Mouse (Mus musculus) cortical plate, adult 2 months (tissue): ENCODE measurements around the gene Acss2. TPM values are rescaled to one million over a fixed set of nuclear protein-coding genes. Genes with fewer than 3 reads are reported as not detected.

Experiments used
- H3K27ac ChIP-seq: fragments of 200-500 bp; 2 replicates; pipeline ENCODE4 v1.5.1; 2012; ENCODE audit warnings: low read length, control low read depth, inconsistent platforms; ENCODE audit not compliant: insufficient read depth
- H3K4me1 ChIP-seq: fragments of 200-500 bp; 2 replicates; pipeline ENCODE4 v1.6.1; 2011; ENCODE audit warnings: low read length; ENCODE audit not compliant: control insufficient read depth, insufficient read depth
- H3K4me3 ChIP-seq: fragments of 200-500 bp; 2 replicates; pipeline ENCODE4 v1.5.1; 2011; ENCODE audit warnings: mild to moderate bottlenecking, low read length, control low read depth; ENCODE audit not compliant: insufficient read depth
- CTCF ChIP-seq: fragments of 200-500 bp; IDR thresholded peaks from 2 replicates; pipeline ENCODE4 v1.5.1; 2011; ENCODE audit warnings: mild to moderate bottlenecking, control low read depth, low read length; ENCODE audit not compliant: insufficient read depth; ENCODE audit errors: extremely low read depth
- POLR2A ChIP-seq: fragments of 200-500 bp; IDR thresholded peaks from 2 replicates; pipeline ENCODE4 v1.6.1; 2011; ENCODE audit warnings: mild to moderate bottlenecking, low read length, control low read depth; ENCODE audit not compliant: insufficient read depth; ENCODE audit errors: extremely low read depth
- polyA plus RNA-seq: library from polyadenylated mRNA; depleted of rRNA; stranded (reverse); fragments of >200 nt; gene quantifications from 2 replicates; pipeline ENCODE4 v1.2.3, GENCODE M21; 2012

Acss2 gene
- polyA plus RNA-seq, 1 experiment = 77.3 TPM

- no peak overlapping the region for H3K4me3 ChIP-seq
- H3K27ac ChIP-seq = no peak overlapping the region
- peaks cover 10% of the 10 kb centered on the region for H3K4me1 ChIP-seq
- TF ChIP-seq CTCF (no peak), POLR2A (no peak)
Observed at GRCm38 (mm10) chr2:155507721-155508470, 9.9 kb upstream of the Acss2 start.

GRCm38 (mm10) chr2:155512479-155512878, 5.3 kb upstream of the Acss2 start:
- H3K4me3 ChIP-seq = 0 out of 2 replicates have a peak overlapping the region, but pooled peaks have one; percentile 3
- peaks cover 7% of the 10 kb centered on the region for H3K4me1 ChIP-seq
- TF ChIP-seq CTCF = peak; percentile 65
- no peak for TF ChIP-seq POLR2A
- H3K27ac ChIP-seq = no peak overlapping the region

GRCm38 (mm10) chr2:155513543-155513942, 4.2 kb upstream of the Acss2 start:
- peak overlapping the region; percentile 55 for H3K4me3 ChIP-seq
- peaks cover 2% of the 10 kb centered on the region; the same call in 1 of the 2 replicates for H3K4me1 ChIP-seq
- H3K27ac ChIP-seq = peak overlapping the region; percentile 76; the same call in 1 of the 2 replicates
- TF ChIP-seq POLR2A (peak; percentile 88), CTCF (no peak)

GRCm38 (mm10) chr2:155514666-155515065, 3.1 kb upstream of the Acss2 start:
- TF ChIP-seq CTCF (no peak), POLR2A (peak; percentile 67; the same call in 1 of the 2 replicates)
- peak overlapping the region; percentile 76 for H3K27ac ChIP-seq
- peaks cover 5% of the 10 kb centered on the region; the same call in 1 of the 2 replicates for H3K4me1 ChIP-seq
- peak overlapping the region; percentile 55 for H3K4me3 ChIP-seq

GRCm38 (mm10) chr2:155515941-155516340, 1.8 kb upstream of the Acss2 start:
- TF ChIP-seq POLR2A (no peak), CTCF (peak; percentile 98)
- Histone ChIP-seq H3K27ac (no peak overlapping the region), H3K4me1 (peaks cover 5% of the 10 kb centered on the region; the same call in 1 of the 2 replicates), H3K4me3 (no peak overlapping the region)

GRCm38 (mm10) chr2:155518531-155519270, 953 bp downstream of the Acss2 start:
- TF ChIP-seq CTCF = no peak
- no peak for TF ChIP-seq POLR2A
- no peak overlapping the region for H3K27ac ChIP-seq
- H3K4me3 ChIP-seq = peak overlapping the region; percentile 62
- peaks cover 2% of the 10 kb centered on the region; the same call in 1 of the 2 replicates for H3K4me1 ChIP-seq

DNA sequence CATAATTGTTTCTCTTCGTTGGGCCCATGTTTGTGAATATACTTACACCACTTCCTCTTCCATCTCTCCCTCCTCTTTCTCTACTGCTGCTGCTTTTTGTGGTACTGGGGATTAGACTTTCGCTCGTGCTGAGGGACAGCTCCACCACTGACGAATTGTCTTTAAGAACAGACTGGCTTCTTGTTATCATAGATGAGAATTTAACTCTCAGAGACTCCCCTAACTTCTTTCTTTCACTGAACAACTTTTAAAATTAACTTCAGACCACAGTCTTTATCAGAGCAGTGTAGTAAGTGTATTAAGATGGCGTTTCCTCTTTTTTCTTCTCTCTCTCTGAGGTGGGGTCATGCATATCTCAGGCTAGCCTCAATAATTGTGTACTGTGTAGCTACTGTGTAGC, 6.0 kb downstream of the Acss2 start:
- H3K4me1 ChIP-seq = peaks cover 2% of the 10 kb centered on the region; the same call in 1 of the 2 replicates
- H3K27ac ChIP-seq = no peak overlapping the region
- no peak for TF ChIP-seq POLR2A
- TF ChIP-seq CTCF = no peak
- no peak overlapping the region for H3K4me3 ChIP-seq

- Histone ChIP-seq H3K4me1 (no peaks in the 10 kb centered on the region), H3K27ac (no peak overlapping the region), H3K4me3 (no peak overlapping the region)
- TF ChIP-seq CTCF (no peak), POLR2A (no peak)
Observed at GRCm38 (mm10) chr2:155524378-155524777, 6.6 kb downstream of the Acss2 start.

- no peaks in the 10 kb centered on the region for H3K4me1 ChIP-seq
- H3K4me3 ChIP-seq = no peak overlapping the region
- TF ChIP-seq POLR2A = no peak
- TF ChIP-seq CTCF = no peak
- no peak overlapping the region for H3K27ac ChIP-seq
Observed at GRCm38 (mm10) chr2:155527367-155527766, 9.6 kb downstream of the Acss2 start.

DNA sequence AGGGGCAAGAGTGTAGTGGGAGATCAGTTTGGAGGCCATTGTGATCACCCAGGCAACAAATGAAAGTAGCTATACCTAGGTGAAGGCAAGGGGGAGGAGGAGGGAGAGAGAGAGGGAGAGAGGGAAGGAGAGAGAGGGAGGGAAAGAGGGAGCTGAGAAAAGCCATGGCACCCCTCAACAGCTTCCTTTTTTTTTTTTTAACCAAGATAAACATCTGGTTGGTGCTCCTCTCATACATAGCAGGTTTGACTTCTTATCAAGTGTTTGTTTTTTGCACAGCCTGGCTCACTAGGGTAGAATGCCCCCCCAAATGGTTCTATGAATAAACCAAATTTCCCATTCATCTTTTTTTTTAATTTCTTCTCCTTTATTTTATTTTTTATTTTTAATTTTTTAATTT, 18.5 kb downstream of the Acss2 start:
- Histone ChIP-seq H3K27ac (no peak overlapping the region), H3K4me1 (peaks cover 1% of the 10 kb centered on the region), H3K4me3 (no peak overlapping the region)
- TF ChIP-seq CTCF (no peak), POLR2A (no peak)
